Mouse (Mus musculus) testis, postnatal 10 days (tissue): ENCODE measurements around the gene Depdc5.
"Not testable (repeated sequence)": the region's sequence is repeated elsewhere in the genome, so short reads cannot be mapped to it uniquely, and the experiment has no call there.

Source experiments
- DNase-seq: peaks from one replicate; pipeline ENCODE4 v3.0.0; 2021; ENCODE audit warnings: low spot score

Gene Depdc5

DNA sequence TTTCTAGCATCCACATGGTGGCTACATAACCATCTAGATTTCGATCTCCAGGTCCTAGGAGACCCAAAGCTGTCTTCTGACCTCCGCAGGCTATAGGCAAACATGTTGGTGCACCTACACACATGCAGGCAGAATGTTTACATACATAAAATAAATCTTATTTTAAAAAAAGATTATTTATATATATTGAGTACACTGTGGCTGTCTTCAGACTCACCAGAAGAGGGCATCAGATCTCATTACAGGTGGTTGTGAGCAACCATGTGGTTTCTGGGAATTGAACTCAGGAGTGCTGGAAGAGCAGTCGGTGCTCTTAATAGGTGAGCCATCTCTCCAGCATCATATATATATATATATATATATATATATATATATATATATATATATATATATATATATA is 50.6 kb downstream of the Depdc5 start:
- no peak for DNase-seq

DNA sequence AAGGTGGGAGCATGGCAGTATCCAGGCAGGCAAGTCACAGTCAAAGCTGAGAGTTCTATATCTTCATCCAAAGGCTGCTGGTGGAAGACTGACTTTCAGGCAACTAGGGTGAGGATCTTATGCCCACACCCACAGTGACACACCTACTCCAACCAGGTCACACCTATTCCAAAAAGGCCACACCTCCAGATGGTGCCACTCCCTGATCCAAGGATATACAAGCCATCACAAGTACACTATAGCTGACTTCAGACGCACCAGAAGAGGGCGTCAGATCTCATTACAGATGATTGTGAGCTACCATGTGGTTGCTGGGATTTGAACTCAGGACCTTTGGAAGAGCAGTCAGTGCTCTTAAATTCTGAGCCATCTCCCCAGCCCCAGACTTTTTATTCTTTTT is 55.8 kb downstream of the Depdc5 start:
- DNase-seq: not testable (repeated sequence)

DNA sequence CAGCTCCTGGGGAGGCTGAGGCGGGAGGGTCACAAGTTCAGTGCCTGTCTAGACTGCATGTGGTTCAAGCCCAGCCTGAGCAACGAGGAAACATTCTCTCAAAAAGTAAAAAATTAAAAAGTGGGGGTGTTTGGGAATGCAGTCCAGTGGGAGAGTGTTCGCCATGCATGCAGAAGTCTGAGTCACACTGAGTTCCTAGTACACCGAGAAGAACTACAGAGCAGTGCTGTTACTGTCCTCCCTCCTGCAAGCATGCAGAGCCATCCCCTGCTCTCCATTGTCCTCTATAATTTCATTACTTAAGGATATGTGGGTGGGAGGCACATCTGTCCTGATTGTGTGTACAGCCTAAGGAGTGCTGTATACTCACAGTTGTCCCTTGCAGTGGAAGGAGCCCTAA is 59.4 kb downstream of the Depdc5 start:
- DNase-seq: no peak

DNA sequence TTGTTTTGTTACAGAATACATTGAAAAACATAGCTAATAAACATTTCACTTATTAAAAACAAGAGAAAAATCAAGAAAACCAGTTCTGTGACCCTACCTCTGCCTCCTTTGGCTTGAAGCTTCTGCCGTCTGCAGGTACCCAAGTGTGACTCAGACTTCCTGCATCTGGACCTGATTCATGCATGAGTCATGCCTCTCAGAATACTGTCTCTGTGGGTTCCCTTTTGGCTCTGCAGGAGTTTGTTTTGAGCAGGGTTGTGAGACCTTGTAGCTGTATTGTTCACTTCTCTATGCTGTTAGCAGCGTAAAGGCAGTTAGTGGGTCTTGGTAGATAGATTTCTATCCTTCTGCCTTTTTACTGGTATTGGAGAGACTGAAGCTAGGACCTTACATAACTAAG is 67.3 kb downstream of the Depdc5 start:
- no peak for DNase-seq

DNA sequence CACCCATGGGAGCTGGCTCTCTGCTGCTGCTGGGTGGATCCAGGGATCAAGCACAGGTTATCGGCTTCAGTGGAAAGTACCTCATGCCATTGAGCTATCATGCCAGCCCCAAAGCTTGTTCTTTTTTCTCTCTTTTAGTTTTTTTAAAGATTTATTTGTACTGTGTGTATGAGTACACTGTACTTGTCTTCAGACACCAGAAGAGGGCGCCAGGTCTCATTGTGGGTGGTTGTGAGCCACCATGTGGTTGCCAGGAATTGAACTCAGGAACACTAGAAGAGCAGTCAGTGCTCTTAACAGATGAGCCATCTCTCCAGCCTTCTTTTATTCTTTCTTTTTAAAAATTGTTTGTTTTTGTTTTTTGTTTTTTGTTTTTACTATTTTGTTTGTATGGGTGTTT is 71.2 kb downstream of the Depdc5 start:
- no peak for DNase-seq

DNA sequence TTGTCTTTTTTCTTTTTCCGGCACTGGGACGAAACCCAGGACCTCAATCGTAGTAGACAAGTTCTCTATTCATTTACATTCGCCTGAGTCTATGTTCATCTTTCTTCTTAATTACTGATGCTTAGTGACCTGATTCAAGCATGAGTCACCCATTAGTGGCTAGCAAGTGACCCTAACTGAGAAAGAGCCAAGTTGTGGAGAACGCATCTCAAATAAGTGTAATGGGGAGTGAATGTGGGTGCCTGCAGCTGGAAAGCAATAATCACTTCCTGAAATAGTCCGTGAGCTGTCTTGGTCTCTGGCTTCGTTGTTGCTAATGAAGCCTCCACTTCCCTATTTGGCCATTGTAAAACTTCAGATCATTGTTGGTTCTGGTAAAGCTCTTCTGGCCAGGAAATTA is 77.1 kb downstream of the Depdc5 start:
- no peak for DNase-seq

DNA sequence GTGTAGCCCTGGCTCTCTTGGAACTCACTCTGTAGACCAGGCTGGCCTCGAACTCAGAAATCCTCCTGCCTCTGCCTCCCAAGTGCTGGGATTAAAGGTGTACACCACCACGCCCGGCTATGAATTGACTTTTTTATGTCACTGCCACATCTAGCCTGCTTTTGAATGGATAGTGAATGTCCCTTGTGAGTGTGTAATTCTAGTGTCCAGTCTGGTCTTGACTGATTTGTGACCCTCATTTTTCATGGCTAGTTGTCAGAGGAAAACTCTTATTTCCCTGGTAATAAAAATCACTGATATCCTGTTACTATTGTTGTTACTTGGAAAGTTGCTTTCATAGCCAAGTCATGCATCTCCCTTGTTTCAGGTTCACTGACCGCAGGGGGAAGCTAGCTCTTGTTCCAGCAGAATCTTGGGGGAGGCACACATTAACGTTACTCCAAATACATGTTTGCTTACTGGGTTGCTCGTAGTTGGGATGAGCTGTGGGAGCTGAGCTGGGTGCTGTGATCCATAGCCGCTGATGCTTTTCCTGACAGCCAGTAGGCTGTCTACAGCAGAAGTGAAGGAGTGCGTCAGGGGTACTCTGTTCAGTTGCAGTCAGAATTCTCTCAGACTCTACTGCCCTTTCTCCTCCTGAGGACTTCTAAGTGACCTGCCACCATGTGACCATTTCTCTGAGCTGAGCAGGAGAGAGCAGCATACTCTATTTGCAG is 77.9 kb downstream of the Depdc5 start:
- DNase-seq: no peak

DNA sequence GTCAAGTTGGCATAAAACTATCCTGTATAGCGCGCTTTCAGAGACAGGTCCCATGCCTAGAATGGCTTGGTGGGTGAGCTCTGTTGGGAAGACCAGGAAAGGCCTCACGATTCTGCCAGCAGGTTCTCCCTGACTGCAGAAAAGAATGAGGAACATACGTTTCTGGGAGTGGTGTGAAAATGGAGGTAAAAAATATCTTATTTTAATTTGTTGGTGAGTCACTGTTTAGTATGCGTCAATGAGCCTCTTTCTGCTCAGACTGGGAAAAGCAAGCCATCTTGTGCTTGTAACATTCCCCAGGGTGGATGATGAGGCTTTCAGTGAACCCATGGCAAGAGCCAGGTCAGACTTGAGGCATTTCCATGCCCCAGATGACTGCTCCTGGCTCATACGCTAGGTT is 86.6 kb downstream of the Depdc5 start:
- no peak for DNase-seq

DNA sequence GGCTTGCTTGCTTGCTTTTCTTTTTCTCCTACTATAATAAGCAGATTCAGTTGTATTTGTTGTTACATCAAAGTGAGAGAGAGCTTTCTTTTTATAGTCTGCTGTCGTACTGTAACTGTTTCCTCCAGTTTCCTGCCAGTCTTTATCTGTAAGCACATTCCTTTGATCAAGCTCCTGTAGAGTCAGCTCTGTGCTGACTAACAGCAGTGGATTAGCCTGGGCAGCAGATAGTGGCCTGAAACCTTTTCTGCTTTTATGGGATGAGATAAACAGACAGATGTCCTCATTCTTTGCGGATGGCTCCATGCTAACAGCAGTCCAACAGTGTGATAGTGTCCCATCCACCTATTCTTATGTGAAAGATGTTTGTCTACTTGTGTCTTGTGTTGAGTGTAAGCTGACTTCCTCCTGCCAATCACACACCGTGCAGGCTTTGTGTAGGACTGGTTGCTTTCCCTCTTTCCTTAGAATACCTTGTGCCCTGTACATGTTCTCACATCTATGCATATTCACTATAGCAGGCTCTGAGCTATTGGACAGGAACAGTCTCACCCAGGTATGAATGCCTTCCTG is 87.3 kb downstream of the Depdc5 start:
- no peak for DNase-seq

DNA sequence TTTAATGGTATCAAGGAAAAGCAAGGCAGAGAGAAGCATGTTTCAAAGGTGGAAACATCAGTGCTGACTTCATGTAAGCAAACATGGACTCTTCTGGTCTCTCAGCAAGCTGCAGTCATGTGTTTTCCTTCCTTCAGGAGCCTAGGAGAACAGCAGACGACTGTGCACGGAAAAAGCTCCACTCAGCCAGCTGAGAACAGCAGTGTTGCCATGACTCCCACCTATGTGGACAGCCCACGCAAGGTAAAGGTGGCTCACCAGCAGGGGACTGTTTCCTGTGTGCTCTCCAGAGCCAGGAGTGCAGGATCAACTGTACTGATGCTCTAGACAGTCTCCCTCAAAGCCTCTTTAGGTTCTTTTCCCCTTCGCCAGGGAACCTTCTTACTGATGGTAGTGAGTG is 92.2 kb downstream of the Depdc5 start:
- no peak for DNase-seq

DNA sequence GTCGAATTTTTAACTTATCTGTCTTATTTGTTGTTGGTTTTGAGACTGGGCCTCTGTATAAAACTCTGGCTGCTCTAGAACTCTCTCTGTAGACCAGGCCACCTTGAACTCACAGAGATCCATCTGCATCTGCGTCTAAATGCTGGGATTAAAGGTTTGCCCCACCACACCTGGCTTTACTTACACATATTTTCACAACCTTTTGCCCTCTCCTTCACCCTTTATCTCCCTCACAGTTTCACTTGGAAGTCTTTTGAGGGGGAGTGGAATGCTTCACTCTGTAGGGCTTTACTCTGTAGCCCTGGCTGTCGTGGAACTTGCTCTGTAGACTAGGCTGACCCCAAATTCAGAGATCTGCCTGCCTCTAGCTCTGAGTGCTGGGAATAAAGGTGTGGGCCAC is 98.1 kb downstream of the Depdc5 start:
- no peak for DNase-seq

DNA sequence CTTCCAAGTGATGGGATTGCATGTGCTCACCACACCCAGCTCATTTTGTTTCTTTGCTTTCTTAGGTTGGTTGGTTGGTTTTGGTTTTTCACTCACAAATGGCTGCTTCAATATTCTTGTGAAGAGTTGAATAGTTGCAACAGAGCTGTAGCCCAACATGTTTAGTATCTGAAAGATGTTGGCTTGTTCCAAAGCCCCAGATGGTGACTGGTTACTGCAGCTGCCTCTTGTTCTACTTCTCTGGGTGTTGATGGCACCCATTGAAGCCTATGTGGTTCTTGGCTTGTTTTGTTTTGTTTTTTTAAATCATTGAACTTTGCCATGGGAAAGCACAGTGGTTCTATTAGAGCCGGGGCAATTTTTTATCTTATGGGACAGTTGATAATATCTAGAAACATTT is 99.1 kb downstream of the Depdc5 start:
- DNase-seq: no peak

DNA sequence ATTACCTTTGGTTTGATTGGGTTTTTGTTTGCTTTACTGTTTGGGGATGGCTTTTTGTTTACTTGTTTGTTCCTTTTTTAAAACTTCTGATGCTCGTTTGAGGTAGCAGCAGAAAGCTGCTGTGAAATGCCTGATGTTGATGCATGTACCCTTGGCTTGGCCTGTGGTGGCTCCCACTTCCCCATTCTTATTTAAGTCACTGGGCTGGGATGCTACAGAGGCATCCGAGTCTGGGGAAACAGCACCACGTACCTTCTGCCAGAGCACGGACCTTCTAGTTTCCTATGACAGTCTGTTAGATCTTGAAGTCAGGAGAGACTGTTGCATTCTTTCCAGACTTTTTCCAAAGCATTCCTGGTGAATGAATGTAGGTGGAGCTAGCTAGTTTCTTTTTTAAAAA is 113.0 kb downstream of the Depdc5 start:
- DNase-seq: no peak

DNA sequence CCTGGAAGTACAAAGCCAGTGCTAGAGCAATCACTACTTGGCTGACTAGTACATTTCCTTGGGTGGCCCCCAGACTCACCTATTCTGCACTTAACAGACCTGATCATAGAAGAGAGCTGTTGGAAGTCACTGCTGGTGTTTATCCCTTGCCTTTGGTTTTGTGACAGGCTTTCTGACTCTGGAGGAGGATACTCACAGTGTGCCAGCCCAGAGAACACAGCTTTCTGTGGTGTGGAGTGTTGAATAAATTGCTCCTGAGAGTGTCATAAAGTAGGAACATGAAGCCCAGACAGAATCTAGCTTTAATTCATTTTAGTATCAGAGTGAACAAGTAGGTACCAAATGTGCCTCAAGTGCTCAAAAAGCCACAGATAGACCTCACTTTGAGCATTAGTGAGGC is 113.7 kb downstream of the Depdc5 start:
- no peak for DNase-seq

DNA sequence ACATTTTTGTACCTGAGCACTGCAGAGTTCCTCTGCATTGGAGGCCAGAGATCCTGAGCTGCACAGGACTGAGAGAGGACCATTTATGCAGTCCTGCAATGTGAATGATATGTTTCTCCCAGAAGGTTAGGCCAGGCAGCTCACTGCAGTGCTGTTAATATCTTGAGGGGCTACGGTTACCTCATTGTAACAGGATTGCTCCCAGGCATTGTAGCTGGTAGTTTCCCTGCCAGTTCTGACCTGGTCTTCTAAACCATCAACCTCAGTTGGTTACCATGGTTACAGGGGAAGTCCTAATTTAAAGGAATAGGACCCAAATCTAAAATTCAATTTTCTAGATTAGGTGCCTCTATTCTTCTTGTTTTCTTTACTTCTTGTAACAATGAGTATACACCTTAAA is 121.9 kb downstream of the Depdc5 start:
- DNase-seq: no peak

DNA sequence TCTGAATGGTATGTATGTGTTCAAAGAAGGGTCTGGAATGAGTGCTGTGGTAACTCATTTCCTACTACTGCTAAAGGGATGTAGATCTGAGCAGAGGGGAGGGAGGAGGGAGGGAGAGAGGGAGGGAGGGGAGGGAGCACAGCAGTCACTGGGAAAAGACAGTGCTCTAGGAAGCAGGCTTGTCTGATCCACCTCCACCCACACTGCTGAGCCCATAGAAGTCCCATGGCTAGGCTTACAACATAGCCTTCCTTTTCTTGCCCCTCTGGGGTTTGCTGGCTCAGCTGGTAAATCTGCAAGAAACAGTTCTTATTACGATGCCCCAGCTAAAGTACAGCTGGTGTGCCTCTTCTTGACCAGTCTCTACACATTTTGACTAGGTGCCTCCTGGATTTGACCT is 124.4 kb downstream of the Depdc5 start:
- DNase-seq: no peak

DNA sequence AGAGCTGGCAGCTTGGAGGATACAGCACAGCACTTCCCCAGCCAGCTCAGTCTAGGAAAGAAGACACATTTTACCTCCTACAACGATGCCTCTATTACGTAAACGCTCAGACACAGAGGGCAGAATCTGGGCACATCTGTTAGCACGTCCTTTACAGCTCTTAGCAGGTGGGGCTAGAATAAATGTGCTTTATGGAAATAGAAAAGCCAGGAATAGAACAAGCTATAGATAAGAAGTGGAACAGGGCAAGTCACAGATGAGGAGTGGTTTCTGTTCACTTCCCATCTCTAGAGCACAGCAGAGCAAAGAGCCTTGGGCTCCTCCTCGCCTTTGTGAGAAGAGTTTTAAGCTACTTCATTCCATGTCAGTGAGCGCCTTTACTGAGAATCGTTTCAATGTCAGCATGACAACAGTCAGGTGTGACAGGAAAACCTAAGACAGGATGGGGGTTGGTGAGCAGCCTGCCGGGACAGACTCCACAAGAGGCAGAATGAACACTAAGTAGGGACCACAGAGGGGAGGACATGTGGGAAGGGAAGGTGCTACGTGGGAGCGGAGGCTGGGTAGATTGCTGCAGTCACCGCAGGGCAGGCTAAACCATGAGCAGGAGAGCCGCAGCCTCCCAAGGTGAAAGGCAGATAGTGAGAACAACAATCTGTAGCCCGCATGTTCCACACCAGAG is 126.6 kb downstream of the Depdc5 start:
- DNase-seq: no peak

DNA sequence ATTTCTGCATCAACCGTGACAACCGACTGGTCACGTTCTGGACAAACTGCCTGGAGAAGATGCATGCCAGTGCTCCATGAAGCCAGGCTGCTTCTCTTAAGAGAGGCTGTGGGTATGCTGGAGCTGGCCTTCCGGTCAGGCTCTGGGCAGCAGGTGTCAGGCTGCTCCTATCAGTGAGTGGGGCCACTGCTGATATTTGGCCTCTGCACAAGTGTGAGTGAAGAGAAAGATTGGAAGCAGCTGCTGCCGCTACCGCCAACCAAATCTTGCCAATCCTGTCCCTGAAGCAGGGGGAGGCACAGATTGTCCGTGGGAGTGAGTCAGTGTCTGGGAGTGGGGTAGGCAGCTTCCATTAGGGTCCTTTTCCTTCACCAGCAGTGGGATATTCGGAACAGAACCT is 127.7 kb downstream of the Depdc5 start:
- peak; percentile 66 for DNase-seq

DNA sequence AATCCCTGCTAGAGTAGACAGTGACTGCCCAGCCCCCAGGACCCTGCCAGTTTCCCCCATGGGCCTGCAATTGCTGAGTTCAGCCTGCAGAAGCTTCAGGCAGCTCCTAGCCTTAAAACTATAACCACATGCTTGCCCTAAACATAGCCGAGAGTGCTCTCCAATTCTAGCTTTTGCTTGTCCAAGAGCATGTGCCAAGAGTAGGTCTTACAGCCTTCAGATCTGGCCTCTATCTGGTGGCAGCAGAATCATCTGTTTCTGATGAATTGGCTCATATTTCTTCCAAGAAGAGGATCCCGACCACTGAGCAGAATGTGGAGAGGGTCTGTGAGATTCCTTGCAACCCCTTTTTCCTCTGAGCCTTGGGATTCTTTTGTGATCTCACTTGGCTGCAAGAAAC is 131.0 kb downstream of the Depdc5 start:
- no peak for DNase-seq

DNA sequence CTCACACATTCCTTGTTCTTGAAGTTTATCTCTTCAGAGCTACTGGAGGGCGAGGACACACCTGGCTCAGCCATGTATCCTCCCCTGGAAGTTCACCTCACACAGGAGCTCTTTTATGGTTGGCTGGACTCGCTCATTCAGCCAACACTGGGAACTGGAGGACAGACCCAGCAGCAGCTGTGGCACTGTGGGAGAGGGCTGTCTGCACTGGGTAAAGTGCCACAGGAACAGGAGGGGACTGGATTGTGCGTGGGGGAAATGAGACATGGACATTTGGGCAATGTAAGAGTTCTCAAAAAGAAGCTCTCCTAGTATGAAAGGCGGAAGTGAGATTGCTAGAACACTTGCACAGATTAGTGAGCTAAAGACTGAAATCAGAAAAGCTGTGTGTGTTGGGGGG is 132.3 kb downstream of the Depdc5 start:
- no peak for DNase-seq

DNA sequence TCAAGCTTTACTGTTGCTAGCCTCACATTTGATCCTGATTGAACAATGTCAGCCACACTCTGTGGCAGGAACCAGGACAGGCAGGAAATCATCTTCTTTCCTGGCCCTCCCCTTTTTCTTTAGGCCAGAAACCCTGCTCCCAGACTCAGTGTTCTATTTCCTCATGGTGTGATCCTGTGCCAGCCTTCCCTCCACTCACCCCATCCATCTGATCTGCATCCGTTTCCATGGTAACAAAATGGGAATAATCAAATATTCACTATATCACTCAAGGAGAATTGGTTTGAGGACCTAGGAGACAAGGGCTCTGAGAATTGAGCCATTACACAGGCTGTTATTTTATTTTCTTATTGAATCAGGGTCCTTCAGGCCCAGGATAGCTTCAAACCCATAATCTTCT is 133.1 kb downstream of the Depdc5 start:
- no peak for DNase-seq

DNA sequence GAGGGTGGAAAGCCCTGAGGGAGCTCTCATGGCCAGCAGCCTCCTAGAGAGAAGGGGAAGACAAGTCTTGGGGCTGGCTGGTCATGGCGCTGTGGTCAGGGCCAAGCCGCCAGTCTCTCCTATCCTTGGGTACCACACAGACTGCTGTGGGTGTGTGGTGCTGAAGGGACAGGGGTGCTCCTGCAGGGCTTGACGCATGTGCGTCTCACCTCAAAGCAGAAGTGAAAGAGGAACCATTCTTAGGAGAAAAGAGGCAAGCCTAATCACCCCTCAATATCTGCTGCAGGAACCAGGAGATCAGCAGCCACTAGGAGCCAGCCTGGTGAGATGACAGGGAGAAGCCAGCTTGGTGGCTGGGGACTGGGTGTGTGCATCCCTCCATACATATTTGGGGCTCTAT is 134.2 kb downstream of the Depdc5 start:
- no peak for DNase-seq

DNA sequence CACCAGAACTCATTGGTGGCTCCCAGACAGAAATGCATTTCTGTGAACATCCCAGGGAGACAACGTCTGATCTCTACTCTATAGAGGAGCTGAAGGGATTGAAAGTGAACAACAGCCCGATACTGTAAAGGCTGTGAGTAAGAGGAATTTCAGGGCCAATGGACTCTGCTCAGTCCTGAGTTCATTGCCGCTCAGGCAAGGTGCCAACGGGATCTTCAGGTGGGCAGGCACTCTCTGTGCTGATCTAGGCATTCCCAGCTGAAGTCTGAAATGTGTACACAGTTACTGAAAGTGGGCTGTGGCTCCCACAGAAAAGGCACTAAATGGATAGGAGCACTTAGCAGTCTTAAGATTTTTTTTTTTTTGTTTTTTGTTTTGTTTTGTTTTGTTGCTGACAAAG is 135.3 kb downstream of the Depdc5 start:
- DNase-seq: no peak

DNA sequence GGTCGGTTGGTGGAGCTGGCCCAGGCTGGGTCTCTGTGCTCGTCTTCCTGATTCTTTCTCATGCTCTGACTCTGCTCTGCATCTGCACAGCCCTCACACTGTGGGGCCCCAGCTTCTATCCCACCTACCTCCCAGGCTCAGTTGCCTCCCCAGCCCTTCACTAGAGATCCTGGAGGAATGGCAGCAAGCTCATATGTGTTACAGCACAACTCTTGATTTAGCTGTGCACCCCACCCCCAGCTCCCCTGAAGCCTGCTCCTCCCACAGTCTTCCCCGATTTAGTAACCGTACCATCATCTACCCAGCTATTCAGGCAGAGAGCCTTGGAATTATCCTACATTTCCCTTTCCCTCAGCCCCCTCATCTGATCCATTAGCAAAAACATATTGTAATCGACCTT is 137.6 kb downstream of the Depdc5 start:
- no peak for DNase-seq
